Mouse (Mus musculus) spleen, adult 18-20 months (tissue): ENCODE data around the gene Asgr1.
A peak's percentile ranks its signal among the peaks of the same experiment; 100 is the strongest.
"Not testable (repeated sequence)": the region's sequence is repeated elsewhere in the genome, so short reads cannot be mapped to it uniquely, and the experiment has no call there.

Experiments
- DNase-seq, 2 experiments: peaks; one replicate each; pipeline ENCODE4 v3.0.0; 2022; ENCODE audit warnings: mixed read lengths in 2 of 2

Asgr1 gene

GRCm38 (mm10) chr11:70053898-70054570 is at the start of gene Asgr1:
TSS of gene Asgr1 (plus strand) at chr11:70054085.
- DNase-seq: no peak

DNA sequence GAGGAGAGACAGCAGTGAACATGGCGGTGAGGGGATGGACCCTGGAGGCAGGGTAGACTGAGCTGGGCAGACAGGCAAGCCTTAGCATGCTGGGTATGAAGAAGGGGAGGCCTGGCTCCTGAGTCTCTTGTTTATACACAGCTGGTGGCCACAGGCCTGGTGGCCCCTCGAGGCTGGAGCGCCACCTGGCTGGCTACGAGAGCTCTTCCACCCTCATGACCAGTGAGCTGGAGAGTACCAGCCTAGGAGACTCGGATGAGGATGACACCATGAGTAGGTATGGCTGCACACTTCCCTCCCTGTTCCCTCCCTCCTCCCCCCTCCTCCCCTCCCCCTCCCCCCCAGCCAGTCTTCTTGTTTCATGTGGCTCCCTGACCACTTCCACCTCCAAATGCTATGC is 48.4 kb upstream of the Asgr1 start:
- DNase-seq: peak in 1 of 2 experiments; percentile 36

GRCm38 (mm10) chr11:70010033-70010432 is 43.9 kb upstream of the Asgr1 start:
- DNase-seq: no peak

- no peak for DNase-seq
These were observed 43.3 kb upstream of the Asgr1 start for GRCm38 (mm10) chr11:70010548-70010947.

GRCm38 (mm10) chr11:70010961-70011360 is 42.9 kb upstream of the Asgr1 start:
- no peak for DNase-seq

- DNase-seq: no peak
These were observed 41.0 kb upstream of the Asgr1 start for GRCm38 (mm10) chr11:70012931-70013330.

- DNase-seq: no peak
These were observed 40.5 kb upstream of the Asgr1 start for GRCm38 (mm10) chr11:70013408-70013807.

- DNase-seq: no peak
These were observed 39.8 kb upstream of the Asgr1 start for GRCm38 (mm10) chr11:70014051-70014450.

GRCm38 (mm10) chr11:70014880-70015558 is 38.9 kb upstream of the Asgr1 start, which contains the start of gene Acadvl:
TSS of gene Acadvl (minus strand) at chr11:70015411.
- DNase-seq: peak; percentile 72 to 84

DNA sequence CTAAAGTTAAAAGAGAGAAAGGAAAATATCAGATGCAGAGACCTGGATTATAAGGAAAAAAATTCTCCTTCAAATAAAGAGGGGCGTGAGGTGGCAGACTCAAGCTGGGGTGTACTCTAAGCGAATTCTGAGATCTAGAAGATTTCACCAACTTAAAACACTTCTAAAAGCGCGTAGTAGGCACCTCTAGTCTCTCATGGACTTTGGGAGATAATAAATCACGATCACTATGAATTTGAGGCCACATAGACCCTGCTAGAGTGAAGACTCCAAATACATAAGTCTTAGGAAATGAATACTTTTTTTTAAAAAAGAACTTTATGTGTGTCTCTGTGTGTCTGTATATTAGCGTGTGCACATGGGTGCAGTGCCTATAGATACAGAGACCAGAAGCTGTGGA is 38.2 kb upstream of the Asgr1 start:
- no peak for DNase-seq

- not testable (repeated sequence) for DNase-seq
These were observed 37.7 kb upstream of the Asgr1 start for GRCm38 (mm10) chr11:70016177-70016576.

- DNase-seq: no peak
These were observed 37.2 kb upstream of the Asgr1 start, which contains the start of gene Dlg4 for GRCm38 (mm10) chr11:70016669-70017068. TSS of gene Dlg4 (plus strand) at chr11:70016942.

DNA sequence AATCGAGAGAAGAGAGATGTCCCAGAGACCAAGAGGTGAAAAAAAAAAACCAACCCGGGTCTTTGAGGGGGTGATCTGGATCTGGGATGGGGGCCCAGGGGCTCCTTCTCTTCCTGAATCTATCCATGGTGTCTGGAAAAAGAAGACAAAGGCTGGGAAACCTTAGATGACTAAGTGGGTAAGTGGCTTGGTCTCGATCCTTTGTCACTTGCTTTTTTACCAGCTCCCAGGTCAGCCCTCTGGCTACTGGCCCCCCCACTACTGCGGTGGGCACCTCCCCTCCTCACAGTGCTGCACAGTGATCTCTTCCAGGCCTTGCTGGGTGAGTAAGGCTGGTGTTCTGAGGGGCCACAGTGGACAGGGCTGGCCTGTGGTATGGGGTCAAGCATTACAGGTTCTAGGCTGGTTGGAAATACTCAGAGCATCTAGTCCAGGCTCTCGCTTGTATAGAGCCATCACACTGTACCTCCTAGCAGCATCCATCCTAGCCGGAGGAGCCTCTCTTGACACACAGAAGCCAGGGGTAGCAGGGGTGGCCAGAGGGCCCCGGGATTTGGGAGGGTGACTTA is 36.6 kb upstream of the Asgr1 start:
- DNase-seq: no peak

- DNase-seq: no peak
These were observed 35.5 kb upstream of the Asgr1 start for GRCm38 (mm10) chr11:70018131-70018990.

- no peak for DNase-seq
These were observed 34.3 kb upstream of the Asgr1 start for GRCm38 (mm10) chr11:70019495-70020021.

DNA sequence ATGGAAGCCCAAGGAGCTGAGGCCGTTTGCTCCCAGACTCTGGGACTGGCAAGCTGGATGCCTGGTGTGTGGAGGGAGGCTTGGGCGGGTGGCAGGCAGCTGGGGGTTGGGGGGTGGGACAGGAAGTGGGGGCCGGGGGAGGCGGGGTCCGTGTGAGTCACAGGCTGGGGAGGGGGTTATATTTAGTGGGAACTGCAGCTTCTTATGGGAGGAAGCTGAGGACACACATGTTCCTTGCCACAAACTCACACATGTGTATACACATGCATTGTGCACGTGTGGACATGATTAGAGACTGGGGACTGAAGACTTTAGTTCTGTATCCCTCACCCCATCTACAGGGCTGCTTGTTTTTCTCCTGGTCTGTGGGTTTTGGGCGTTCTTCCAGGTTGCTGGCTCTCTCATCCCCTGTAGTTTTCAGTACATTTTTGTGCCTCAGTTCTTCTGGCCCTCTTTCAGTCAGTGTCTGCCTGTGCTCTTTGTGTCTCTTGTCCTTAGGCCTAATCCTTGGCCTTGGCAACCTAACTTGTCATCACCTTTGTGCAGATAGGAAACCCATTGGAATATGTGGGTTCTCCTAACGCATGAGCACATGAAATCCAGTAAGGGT is 33.8 kb upstream of the Asgr1 start:
- no peak for DNase-seq

- peak; percentile 52 to 60 for DNase-seq
These were observed 33.1 kb upstream of the Asgr1 start for GRCm38 (mm10) chr11:70020731-70021263.

DNA sequence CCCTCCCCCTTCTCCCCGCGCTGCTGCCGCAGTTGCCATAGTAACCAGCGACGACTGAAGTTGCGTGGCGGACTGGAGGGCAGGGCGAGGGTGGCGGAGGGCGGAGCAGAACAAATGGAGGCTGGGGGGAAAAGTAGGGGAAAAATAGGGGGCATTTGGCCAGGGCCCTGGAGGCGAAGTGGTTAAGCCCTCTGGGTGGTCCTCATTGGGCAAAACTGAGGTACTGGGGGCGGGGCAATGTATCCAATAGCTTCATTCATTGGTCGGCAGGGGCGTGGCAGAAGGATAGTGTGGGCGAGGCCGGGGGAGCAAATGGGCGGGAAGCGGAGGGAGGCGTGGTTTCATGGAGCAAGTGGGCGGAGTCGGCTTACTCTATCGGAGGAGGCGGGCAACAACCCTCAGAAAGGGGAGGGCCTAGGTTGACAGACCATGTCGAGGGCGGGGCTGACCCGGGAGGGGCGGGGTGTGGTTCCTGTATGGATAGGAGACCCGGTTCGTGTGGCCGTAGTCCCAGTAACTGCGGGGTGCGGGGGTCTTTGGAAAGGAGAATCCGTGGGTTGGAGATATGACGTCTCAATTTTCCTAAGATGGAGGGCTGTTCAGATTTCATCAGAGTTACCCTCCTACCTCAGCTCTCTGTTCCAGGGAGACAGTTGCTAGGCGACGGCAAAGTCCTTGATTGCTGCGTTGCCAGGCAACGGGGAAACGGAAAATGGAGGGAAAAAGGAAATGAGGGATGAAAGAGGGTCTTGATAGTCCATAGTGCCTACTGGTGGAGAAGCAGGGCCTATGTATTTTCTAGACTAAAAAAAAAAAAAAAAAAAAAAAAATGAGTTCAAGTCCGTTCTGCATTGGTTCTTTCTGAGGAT is 32.4 kb upstream of the Asgr1 start:
- DNase-seq: peak; percentile 86 to 88

GRCm38 (mm10) chr11:70023481-70024150 is 30.3 kb upstream of the Asgr1 start:
- DNase-seq: no peak

- DNase-seq: no peak
These were observed 29.8 kb upstream of the Asgr1 start for GRCm38 (mm10) chr11:70024151-70024514.
